Mouse (Mus musculus) thymus, postnatal 0 days (tissue): Measurements from ENCODE around the gene Cdc42se2. TPM values are rescaled to one million over a fixed set of nuclear protein-coding genes. Genes with fewer than 3 reads are reported as not detected.

ENCODE experiments used
- DNase-seq: peaks from one replicate; pipeline ENCODE4 v3.0.0-alpha.2; 2015; ENCODE audit warnings: low spot score
- polyA plus RNA-seq: library from polyadenylated mRNA; unstranded; fragments of >200 nt; fragmentation: Nextera tagmentation; extraction: Ambion mirVana; gene quantifications from 2 replicates; pipeline ENCODE4 v1.2.1, GENCODE M21; 2015

The Cdc42se2 gene
- polyA plus RNA-seq, 1 experiment from 2014 or later = 158 TPM

GRCm38 (mm10) chr11:54710512-54711293 lies 76.8 kb downstream of the Cdc42se2 start:
- no peak for DNase-seq

GRCm38 (mm10) chr11:54709645-54710044 lies 77.8 kb downstream of the Cdc42se2 start:
- no peak for DNase-seq

- no peak for DNase-seq
Measured at GRCm38 (mm10) chr11:54708153-54708552, 79.3 kb downstream of the Cdc42se2 start.

- peak; percentile 77 for DNase-seq
Measured at GRCm38 (mm10) chr11:54703306-54703705, 84.2 kb downstream of the Cdc42se2 start.

GRCm38 (mm10) chr11:54701848-54702247 lies 85.6 kb downstream of the Cdc42se2 start:
- no peak for DNase-seq

GRCm38 (mm10) chr11:54699972-54700371 lies 87.5 kb downstream of the Cdc42se2 start:
- no peak for DNase-seq

GRCm38 (mm10) chr11:54698636-54699035 lies 88.8 kb downstream of the Cdc42se2 start:
- DNase-seq = no peak

GRCm38 (mm10) chr11:54697611-54698010 lies 89.9 kb downstream of the Cdc42se2 start:
- DNase-seq = no peak

- no peak for DNase-seq
Measured at GRCm38 (mm10) chr11:54695951-54696350, 91.5 kb downstream of the Cdc42se2 start.

- DNase-seq = no peak
Measured at GRCm38 (mm10) chr11:54694291-54694690, 93.2 kb downstream of the Cdc42se2 start.

- DNase-seq = no peak
Measured at GRCm38 (mm10) chr11:54693696-54694095, 93.8 kb downstream of the Cdc42se2 start.

- DNase-seq = no peak
Measured at GRCm38 (mm10) chr11:54691179-54691578, 96.3 kb downstream of the Cdc42se2 start.

- DNase-seq = no peak
Measured at GRCm38 (mm10) chr11:54690171-54690570, 97.3 kb downstream of the Cdc42se2 start.

GRCm38 (mm10) chr11:54684831-54685230 lies 102.6 kb downstream of the Cdc42se2 start:
- DNase-seq = no peak

GRCm38 (mm10) chr11:54679141-54679540 lies 108.3 kb downstream of the Cdc42se2 start:
- DNase-seq = no peak

GRCm38 (mm10) chr11:54675792-54676489 lies 111.5 kb downstream of the Cdc42se2 start:
- DNase-seq = no peak

GRCm38 (mm10) chr11:54673575-54674298 lies 113.7 kb downstream of the Cdc42se2 start:
- no peak for DNase-seq

Other genes with a start within 250 kb of the Cdc42se2 start
- 18.5 and 23.7 TPM in 2 replicates for gene Lyrm7, start 73.2 kb upstream of the Cdc42se2 start, polyA plus RNA-seq
- 767 and 806 TPM in 2 replicates for gene Hint1, start 78.7 kb upstream of the Cdc42se2 start, polyA plus RNA-seq
- gene Gpx3, start 114.8 kb upstream of the Cdc42se2 start, polyA plus RNA-seq = 17.0 and 20.4 TPM in 2 replicates
- 40.6 and 40.8 TPM in 2 replicates for gene Tnip1, start 175.2 kb upstream of the Cdc42se2 start, polyA plus RNA-seq
- gene Anxa6, start 245.8 kb upstream of the Cdc42se2 start, polyA plus RNA-seq = 131 TPM in 2 replicates